Mouse (Mus musculus): Measurements from ENCODE around the gene Defb18.

- TF ChIP-seq CTCF (IDR thresholded peaks at IDR 0.05) (no peak), EP300 (IDR thresholded peaks at IDR 0.05) (no peak)
Observed at GRCm38 (mm10) chr1:18271095-18271494, 33.9 kb upstream of the Defb18 start.

Measured in lung, postnatal 0 days (tissue).